Mouse (Mus musculus): ENCODE measurements at regions not wholly inside any gene's neighbourhood (a gene's known extent, or its start where the extent isn't known, plus 50 kb on each side); places are given as distances from the start of the nearest gene placed in this dataset.

GRCm38 (mm10) chr8:34709316-34709715 is 597.8 kb upstream of the Gm10131 start:
- no peak for DNase-seq (ENCODE audit: low spot score)

- no peak for DNase-seq (ENCODE audit: low spot score)
These were observed 591.8 kb upstream of the Gm10131 start for GRCm38 (mm10) chr8:34703351-34703750.

GRCm38 (mm10) chr8:34702806-34703205 is 591.3 kb upstream of the Gm10131 start:
- DNase-seq (ENCODE audit: low spot score), result no peak

- DNase-seq (ENCODE audit: low spot score), result no peak
These were observed 587.5 kb upstream of the Gm10131 start for GRCm38 (mm10) chr8:34699015-34699414.

GRCm38 (mm10) chr8:34696365-34696764 is 584.8 kb upstream of the Gm10131 start:
- DNase-seq (ENCODE audit: low spot score), result no peak

- DNase-seq (ENCODE audit: low spot score), result no peak
These were observed 581.1 kb upstream of the Gm10131 start for GRCm38 (mm10) chr8:34692606-34693005.

- no peak for DNase-seq (ENCODE audit: low spot score)
These were observed 580.2 kb upstream of the Gm10131 start for GRCm38 (mm10) chr8:34691776-34692175.

GRCm38 (mm10) chr8:34689825-34690493 is 578.4 kb upstream of the Gm10131 start:
- no peak for DNase-seq (ENCODE audit: low spot score)

GRCm38 (mm10) chr8:34689049-34689824 is 577.7 kb upstream of the Gm10131 start:
- DNase-seq (ENCODE audit: low spot score), result no peak

- no peak for DNase-seq (ENCODE audit: low spot score)
These were observed 577.0 kb upstream of the Gm10131 start for GRCm38 (mm10) chr8:34688396-34689048.

- no peak for DNase-seq (ENCODE audit: low spot score)
These were observed 574.8 kb upstream of the Gm10131 start for GRCm38 (mm10) chr8:34686371-34686770.

GRCm38 (mm10) chr8:34684683-34685082 is 573.1 kb upstream of the Gm10131 start:
- DNase-seq (ENCODE audit: low spot score), result no peak

- no peak for DNase-seq (ENCODE audit: low spot score)
These were observed 571.6 kb upstream of the Gm10131 start for GRCm38 (mm10) chr8:34683173-34683572.

- DNase-seq (ENCODE audit: low spot score), result no peak
These were observed 570.7 kb upstream of the Gm10131 start for GRCm38 (mm10) chr8:34682221-34682620.

- no peak for DNase-seq (ENCODE audit: low spot score)
These were observed 568.2 kb upstream of the Gm10131 start for GRCm38 (mm10) chr8:34679565-34680291.

GRCm38 (mm10) chr8:34678879-34679278 is 567.3 kb upstream of the Gm10131 start:
- no peak for DNase-seq (ENCODE audit: low spot score)

GRCm38 (mm10) chr8:34671716-34672115 is 560.2 kb upstream of the Gm10131 start:
- DNase-seq (ENCODE audit: low spot score), result peak; percentile 2

GRCm38 (mm10) chr8:34670930-34671715 is 559.6 kb upstream of the Gm10131 start:
- no peak for DNase-seq (ENCODE audit: low spot score)

GRCm38 (mm10) chr8:34669146-34669545 is 557.6 kb upstream of the Gm10131 start:
- no peak for DNase-seq (ENCODE audit: low spot score)

- no peak for DNase-seq (ENCODE audit: low spot score)
These were observed 552.9 kb upstream of the Gm10131 start for GRCm38 (mm10) chr8:34664429-34664828.

- DNase-seq (ENCODE audit: low spot score), result no peak
These were observed 551.0 kb upstream of the Gm10131 start for GRCm38 (mm10) chr8:34662532-34662931.

GRCm38 (mm10) chr8:34651750-34652149 is 540.2 kb upstream of the Gm10131 start:
- no peak for DNase-seq (ENCODE audit: low spot score)

Measured in spleen, adult 12 weeks (tissue).